Mouse (Mus musculus): Measurements from ENCODE around the gene Cldn34a.
"Not testable (repeated sequence)": the region's sequence is repeated elsewhere in the genome, so short reads cannot be mapped to it uniquely, and the experiment has no call there.

The Cldn34a gene

GRCm38 (mm10) chrX:152563034-152563433 lies at the start of gene Cldn34a:
Gene Cldn34a (plus strand): TSS chrX:152563334.
- DNase-seq (ENCODE audit: low spot score in 2 of 2), result no peak

GRCm38 (mm10) chrX:152518611-152519010 lies 44.5 kb upstream of the Cldn34a start:
- DNase-seq (ENCODE audit: low spot score in 2 of 2), result not testable (repeated sequence)

- DNase-seq (ENCODE audit: low spot score in 2 of 2), result no peak
Observed at GRCm38 (mm10) chrX:152545736-152546135, 17.4 kb upstream of the Cldn34a start.

GRCm38 (mm10) chrX:152548180-152548579 lies 15.0 kb upstream of the Cldn34a start:
- DNase-seq (ENCODE audit: low spot score in 2 of 2), result no peak

GRCm38 (mm10) chrX:152557446-152557845 lies 5.7 kb upstream of the Cldn34a start:
- no peak for DNase-seq (ENCODE audit: low spot score in 2 of 2)

Data from frontal cortex, postnatal 25 days (tissue).